Mouse (Mus musculus) megakaryocyte-erythroid progenitor cell, adult 5 weeks (primary cell): ENCODE results near the gene Dnah12. TPM values are rescaled to one million over a fixed set of nuclear protein-coding genes. Genes with fewer than 3 reads are reported as not detected.

Experiments
- polyA plus RNA-seq: library from polyadenylated mRNA; stranded (reverse); fragments of >175 nt; gene quantifications from 2 replicates; pipeline ENCODE4 v1.2.3, GENCODE M21; 2012

Gene Dnah12
- polyA plus RNA-seq: 0.02 and 0.03 TPM in 2 replicates

GRCm38 (mm10) chr14:26692974-26693373 lies at the start of gene Dnah12:
Gene Dnah12 (plus strand): TSS chr14:26693274.

DNA sequence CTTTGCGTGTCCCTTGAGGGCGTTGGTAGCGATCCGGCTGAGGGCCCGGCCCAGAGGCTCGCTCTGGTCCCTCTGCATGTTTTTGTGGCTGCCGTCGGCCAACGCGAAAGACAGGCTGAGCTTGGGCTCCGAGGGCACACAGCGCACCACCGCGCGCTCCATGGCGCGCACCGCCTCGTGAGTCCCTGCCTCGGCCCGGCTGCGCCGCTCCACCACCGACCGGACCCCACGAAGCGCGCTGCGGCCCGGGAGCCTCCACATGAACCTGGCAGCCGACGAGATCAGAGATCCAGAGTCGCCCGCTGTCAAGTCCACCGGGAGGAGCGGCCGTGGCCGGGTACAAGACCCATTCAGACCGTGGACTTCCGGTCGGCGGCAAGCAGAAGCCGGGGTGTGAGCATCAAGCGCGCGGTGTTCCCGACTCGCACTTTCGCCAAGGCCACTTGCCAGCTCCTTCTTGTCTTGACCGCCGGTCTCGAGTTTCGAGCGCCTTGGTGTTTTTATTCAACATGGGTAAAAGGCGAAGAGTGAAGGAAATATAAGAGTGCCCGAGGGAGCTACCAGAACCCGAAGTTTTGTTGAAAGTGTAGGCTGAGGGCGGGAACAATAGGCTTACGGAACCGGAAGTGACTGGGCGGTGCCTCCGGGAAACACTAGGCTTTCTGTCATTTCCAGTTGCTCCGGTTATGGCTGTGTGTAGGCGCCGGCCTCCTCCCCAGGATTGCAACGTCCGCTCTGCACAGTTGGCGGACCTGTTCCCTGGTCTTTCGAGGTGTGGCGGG lies 23.6 kb upstream of the Dnah12 start, which contains the start of gene Pde12:
Gene Pde12, minus strand, starts transcription at position 592 of the 782 bp plus-strand sequence.

GRCm38 (mm10) chr14:26894392-26894791 lies 201.3 kb downstream of the Dnah12 start, which contains the start of gene Asb14:
Gene Asb14 (plus strand): TSS chr14:26894557.

Other genes starting within 250 kb of the Dnah12 start
- gene Slmap, start 158.3 kb upstream of the Dnah12 start, polyA plus RNA-seq: 27.8 and 28.0 TPM in 2 replicates
- 6.6 and 7.6 TPM in 2 replicates for gene Dennd6a, start 119.4 kb upstream of the Dnah12 start, polyA plus RNA-seq
- 216 and 274 TPM in 2 replicates for gene Arf4, start 55.2 kb upstream of the Dnah12 start, polyA plus RNA-seq
- gene Pde12, start 23.4 kb upstream of the Dnah12 start, polyA plus RNA-seq: 10.2 and 10.6 TPM in 2 replicates
- gene Asb14, start 201.3 kb downstream of the Dnah12 start, polyA plus RNA-seq: not detected in 2 replicates